Mouse (Mus musculus): ENCODE data around the gene Arhgap15.
A peak's percentile ranks its signal among the peaks of the same experiment; 100 is the strongest.

The Arhgap15 gene

GRCm38 (mm10) chr2:44029865-44030264 is 281.2 kb downstream of the Arhgap15 start:
- DNase-seq (ENCODE audit: low spot score) = no peak

DNA sequence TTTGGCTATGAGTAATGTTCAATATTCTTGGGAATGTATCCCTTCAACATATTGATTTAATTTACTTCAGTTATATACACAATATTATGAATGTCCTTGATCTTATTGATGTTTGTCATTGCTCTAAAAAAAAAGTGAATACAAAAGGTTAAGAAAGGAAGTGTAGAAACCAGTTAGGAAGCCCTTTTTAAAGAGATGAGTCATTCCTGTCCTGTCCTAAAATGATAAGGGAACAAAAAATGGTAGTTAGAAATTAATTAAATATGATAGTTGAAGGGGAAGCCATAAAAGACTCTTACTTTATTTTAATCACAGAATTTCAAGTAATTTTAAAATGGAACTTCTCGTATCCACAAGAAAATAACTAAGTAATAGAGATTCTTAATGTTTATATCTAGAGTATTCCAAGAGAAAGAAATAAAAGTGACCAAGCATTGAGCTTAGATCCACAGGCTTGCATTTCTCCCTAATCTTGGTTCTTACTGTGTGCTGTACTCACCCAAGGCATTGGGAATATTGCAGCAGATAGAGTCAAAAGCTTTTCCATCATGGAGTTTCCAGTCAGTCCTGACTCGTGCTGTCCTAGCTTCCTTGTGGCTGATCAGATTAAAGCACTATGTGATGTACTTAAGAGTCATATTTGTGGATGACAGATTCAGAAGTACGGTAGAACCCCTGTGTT is 291.0 kb downstream of the Arhgap15 start:
- DNase-seq (ENCODE audit: low spot score) = no peak

DNA sequence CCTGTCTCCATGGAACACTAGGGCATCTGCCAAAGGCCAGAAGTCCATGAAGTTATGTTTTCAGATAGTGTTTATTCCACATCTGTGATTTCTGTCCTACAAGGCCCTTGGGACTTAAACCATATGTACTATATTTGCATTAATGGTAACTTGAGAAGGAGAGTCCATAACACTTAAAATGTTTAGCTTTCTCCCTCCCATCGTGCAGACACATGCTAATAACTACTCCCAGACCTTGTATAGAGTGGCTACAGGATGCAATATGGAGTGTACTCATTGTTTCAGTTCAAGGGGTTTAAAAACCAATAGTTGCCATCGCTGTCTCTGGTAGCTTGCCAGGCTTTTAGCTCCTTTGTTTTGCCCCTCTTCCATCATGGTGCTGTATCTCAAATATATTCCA is 295.5 kb downstream of the Arhgap15 start:
- no peak for DNase-seq (ENCODE audit: low spot score)

GRCm38 (mm10) chr2:44044634-44045033 is 296.0 kb downstream of the Arhgap15 start:
- no peak for DNase-seq (ENCODE audit: low spot score)

- DNase-seq (ENCODE audit: low spot score) = no peak
These were observed 296.6 kb downstream of the Arhgap15 start for GRCm38 (mm10) chr2:44045231-44045630.

DNA sequence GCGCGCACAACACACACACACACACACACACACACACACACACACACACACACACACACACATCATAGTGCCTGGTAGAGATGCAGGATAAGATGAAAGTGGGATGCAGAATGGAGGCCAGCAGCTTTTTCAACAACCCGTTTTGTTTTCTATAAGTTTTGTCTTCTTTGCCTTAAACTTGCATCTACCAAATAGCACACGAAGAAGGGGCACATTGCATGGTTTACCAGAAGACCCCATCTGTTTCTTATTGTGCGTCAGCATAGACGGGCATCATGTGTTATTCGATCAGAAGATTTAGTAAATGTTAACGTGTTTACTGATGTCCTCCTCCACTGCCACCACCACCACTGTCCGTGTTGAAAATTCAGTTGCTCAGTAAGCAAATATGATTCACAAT is 311.7 kb downstream of the Arhgap15 start:
- DNase-seq (ENCODE audit: low spot score) = no peak

DNA sequence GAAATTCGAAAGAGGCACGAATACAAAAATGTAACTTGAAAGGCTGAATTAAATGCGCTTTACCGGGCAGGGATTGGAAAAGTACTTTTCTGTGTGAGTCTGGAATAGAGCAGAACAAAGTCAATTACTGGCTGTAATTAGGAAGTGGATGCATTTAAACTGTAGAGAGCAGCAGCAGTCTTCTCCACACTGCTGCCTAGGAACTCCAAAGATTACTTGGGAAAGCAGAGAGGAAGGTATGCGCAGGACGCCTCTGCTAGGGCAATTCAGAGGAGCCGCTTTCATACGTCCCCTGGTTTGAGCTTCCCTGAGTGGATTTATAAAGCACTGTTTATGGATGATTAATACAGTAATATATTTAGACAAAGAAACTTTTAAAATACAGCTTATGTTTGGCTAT is 312.1 kb downstream of the Arhgap15 start:
- no peak for DNase-seq (ENCODE audit: low spot score)

GRCm38 (mm10) chr2:44065067-44065466 is 316.4 kb downstream of the Arhgap15 start:
- DNase-seq (ENCODE audit: low spot score) = no peak

GRCm38 (mm10) chr2:44068151-44068840 is 319.7 kb downstream of the Arhgap15 start:
- no peak for DNase-seq (ENCODE audit: low spot score)

- DNase-seq (ENCODE audit: low spot score) = no peak
These were observed 320.3 kb downstream of the Arhgap15 start for GRCm38 (mm10) chr2:44068906-44069305.

DNA sequence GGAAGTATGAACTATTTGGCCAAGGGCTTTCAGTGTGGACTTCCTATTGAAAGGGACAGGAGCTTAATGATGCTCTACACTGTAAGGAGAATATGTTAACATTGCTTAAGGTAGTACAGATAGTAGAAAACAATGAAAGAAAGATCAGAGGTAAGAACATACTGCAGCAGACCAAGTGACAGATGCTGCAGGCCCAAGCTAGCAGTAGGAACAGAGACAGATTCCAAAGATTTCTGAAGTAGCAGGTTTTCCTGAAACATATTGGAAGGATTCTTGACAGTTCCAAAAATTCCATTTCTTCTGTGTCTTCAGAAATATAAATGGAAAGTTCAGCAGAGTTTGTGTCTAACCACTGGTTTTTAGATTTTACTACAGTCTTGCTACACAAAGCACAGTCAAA is 327.9 kb downstream of the Arhgap15 start:
- DNase-seq (ENCODE audit: low spot score) = no peak

DNA sequence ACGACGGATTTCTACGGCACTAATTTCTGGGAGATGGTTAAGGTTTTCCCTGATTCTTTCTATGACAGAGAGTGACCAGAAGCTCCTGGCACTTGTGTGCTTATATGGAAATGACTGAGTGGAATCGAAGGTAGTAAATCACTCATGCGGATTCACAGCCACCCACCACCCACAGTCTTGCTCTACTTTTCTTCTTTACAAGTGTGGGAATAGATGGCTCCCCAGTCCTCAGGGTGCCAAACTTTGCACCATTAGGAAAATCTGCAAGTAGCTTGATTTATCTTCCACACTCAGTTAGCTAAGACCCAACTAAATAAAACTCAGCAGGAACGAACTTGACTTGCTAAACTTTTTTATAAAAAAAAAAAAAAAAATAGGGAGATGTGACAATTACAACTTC is 331.9 kb downstream of the Arhgap15 start:
- no peak for DNase-seq (ENCODE audit: low spot score)

GRCm38 (mm10) chr2:44081241-44081640 is 332.6 kb downstream of the Arhgap15 start:
- DNase-seq (ENCODE audit: low spot score) = no peak

DNA sequence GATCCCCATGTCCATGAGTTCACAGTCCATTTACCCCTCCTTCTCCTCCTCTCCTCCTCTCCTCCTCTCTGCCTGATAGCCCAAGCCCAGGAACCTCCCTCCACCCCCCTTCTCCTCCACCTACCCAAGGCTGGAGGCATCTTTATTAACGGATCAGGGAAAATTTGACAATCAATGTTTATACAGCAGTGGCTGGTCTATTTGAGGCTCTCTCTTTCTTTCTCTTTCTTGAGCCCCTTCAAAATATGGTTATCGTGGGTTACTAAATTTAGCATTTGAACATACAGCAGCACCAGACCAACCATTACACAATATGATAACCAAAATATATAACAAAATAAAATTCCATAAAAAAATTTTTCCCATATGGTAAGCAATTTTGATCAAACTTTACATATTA is 335.8 kb downstream of the Arhgap15 start:
- DNase-seq (ENCODE audit: low spot score) = no peak

GRCm38 (mm10) chr2:44086403-44087056 is 337.9 kb downstream of the Arhgap15 start:
- no peak for DNase-seq (ENCODE audit: low spot score)

GRCm38 (mm10) chr2:44098552-44098951 is 349.9 kb downstream of the Arhgap15 start:
- DNase-seq (ENCODE audit: low spot score) = no peak

DNA sequence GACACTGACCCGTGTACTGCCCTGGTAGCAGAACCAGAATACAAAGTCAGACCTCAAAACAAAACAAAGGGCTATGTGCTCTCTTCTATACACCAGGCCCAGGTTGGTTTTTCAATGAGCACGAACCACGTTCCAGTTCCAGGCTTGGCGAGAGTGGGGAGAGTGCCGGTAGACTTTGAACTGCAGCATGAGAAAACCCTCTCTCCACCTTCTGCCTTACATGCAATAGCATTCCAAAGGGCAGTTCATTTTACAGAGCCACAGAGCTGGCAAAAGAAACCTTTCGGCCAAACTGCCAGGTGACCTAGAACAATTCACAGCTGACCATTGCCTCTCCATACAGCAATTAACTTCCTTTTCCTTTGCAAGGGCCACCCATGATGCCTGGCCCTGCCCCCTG is 353.7 kb downstream of the Arhgap15 start:
- DNase-seq (ENCODE audit: low spot score) = no peak

DNA sequence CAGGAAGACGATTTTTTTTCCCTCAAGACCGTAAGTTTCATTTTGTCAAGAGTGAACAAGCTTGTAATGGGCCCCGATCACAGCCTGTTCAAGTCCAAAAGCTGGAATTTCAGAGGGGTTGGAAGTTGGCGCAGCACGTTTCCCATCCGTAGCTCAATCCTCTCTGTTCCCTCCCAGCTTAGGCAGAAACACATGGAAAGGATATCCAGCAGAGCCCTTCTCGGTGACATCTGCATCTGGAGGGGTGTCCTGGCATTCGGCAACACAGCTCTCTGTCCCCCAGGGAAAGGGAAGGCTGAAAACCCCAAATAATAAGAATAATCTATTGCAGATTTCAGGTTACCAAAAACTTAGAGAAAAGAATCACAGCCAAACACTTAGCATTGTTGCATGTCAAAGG is 354.7 kb downstream of the Arhgap15 start:
- no peak for DNase-seq (ENCODE audit: low spot score)

- no peak for DNase-seq (ENCODE audit: low spot score)
These were observed 355.1 kb downstream of the Arhgap15 start for GRCm38 (mm10) chr2:44103742-44104141.

DNA sequence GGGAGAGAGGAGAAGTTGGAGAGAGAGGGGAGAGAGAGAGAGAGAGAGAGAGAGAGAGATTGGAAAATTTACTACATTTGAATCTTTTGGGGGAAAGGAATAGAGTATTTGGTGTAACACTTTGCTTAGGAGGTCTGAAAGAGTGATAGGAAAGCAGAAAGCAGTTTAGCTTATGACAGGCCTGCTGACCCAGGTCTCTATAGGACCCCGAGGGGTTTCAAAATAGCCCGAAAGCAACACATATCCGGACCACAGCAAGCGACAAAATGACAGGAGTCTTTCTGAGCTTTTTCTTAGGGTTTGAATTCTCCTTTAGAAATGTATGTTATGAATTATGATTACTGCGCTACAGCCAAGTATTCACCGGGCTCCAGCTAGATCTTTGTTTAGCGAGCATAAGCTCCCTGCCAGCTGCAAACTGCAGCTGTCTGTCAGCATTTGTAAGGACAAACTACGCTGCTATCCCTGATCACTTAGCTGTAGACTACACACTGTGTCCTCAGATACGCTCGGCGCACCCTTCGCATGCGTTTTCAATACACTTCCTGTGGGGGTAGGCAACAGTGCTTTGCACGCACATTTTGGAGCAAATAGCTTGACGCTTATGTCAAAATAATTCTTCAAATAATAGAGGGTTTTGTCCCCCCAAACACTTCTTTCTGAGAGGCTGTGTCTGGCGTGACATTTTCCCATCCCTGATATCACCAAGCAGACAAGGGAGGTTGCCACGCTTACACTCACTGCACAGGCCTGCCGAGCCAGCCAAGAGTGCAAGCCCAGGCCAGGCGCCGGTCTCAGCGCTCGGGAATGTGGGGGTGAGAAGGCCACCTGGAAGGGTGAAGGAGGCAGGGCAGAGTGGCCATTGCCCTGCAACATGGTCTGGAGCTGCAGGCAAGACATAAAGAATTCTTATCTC is 355.9 kb downstream of the Arhgap15 start:
- peak; percentile 25 for DNase-seq (ENCODE audit: low spot score)

DNA sequence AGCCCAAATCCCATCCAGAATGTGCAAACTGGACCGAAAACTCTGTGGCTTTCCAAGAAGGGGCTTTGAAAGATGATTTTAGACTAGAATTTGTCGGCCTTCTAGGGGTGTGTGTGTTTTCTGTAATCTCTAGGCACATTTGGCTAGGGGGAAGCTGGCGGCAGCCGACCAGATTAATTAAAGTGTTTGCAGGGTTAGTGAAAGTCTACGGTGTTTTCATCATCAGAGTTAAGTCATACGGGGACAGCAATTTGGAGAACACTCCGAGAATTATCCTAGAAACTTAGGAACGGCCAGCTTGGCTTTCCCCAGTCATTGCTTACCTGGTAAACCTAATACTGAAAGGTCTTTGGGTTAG is 356.6 kb downstream of the Arhgap15 start:
- peak; percentile 18 for DNase-seq (ENCODE audit: low spot score)

DNA sequence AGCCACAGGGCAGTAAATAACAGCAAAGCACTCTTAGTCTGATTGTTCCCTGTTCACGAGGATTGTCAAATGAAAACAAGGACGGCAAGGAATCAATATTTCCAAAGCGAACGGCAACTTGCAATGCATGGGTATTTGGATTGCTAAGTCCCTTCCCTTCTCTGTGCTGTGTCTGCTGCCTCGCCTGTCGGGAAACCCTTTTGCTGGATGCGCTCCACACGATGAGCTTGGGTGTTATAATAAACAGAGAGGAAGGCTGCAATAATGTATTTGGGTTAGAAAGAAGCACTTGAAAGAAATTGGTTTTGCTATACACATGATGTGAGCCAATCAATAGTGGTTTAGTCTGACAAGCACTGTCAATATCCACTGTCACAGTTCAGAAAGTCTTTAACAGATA is 357.7 kb downstream of the Arhgap15 start:
- no peak for DNase-seq (ENCODE audit: low spot score)
